Mouse (Mus musculus) layer of hippocampus, adult 8-10 months (tissue): Measurements from ENCODE around the gene Syn3. TPM values are rescaled to one million over a fixed set of nuclear protein-coding genes. Genes with fewer than 3 reads are reported as not detected.

Experiments used
- DNase-seq, 2 experiments: peaks; one replicate each; pipeline ENCODE4 v3.0.0; 2022; ENCODE audit warnings: low spot score in 2 of 2
- total RNA-seq, 4 experiments: library from RNA; stranded (reverse); gene quantifications; 2 replicates each; pipeline ENCODE4 v1.2.4; 2022

Syn3 gene
- total RNA-seq, 4 experiments from 2014 or later, result 18.9 to 21.7 (median 19.6) TPM

- no peak for DNase-seq
Measured at GRCm38 (mm10) chr10:86010636-86011035, 488.1 kb downstream of the Syn3 start.

- DNase-seq, result no peak
Measured at GRCm38 (mm10) chr10:86009688-86010087, 489.0 kb downstream of the Syn3 start.

GRCm38 (mm10) chr10:86006455-86006854, 492.2 kb downstream of the Syn3 start:
- no peak for DNase-seq

Other genes starting within 250 kb of the Syn3 start
- gene Timp3, start 198.5 kb downstream of the Syn3 start, total RNA-seq, result 10 to 100 TPM; 65.5 to 73.4 (median 69.4) TPM
- gene Hsp90b1, start 206.6 kb upstream of the Syn3 start, total RNA-seq, result 100 to 1,000 TPM; 267 to 424 (median 352) TPM
- gene Ttc41, start 206.9 kb upstream of the Syn3 start, total RNA-seq, result 1 to 10 TPM in 3 of 4 experiments, under 1 TPM in 1; 0.96 to 1.5 (median 1.1) TPM